Mouse (Mus musculus) kidney, embryonic 16.5 days (tissue): ENCODE measurements around the gene Mtfr1l. TPM values are rescaled to one million over a fixed set of nuclear protein-coding genes. Genes with fewer than 3 reads are reported as not detected.
"Not testable (repeated sequence)": the region's sequence is repeated elsewhere in the genome, so short reads cannot be mapped to it uniquely, and the experiment has no call there.

Experiments used
- ATAC-seq: fragments of 200-750 bp; cut with Nextera tagmentation; 2 replicates; pipeline ENCODE4 v1.8.0; 2017; ENCODE audit warnings: moderate TSS enrichment; ENCODE audit not compliant: low FRiP score, low TSS enrichment
- H3K27ac ChIP-seq: fragments of 300-500 bp; sonication (generic); 2 replicates; pipeline ENCODE4 v1.5.1; 2014; ENCODE audit warnings: low read length
- H3K27me3 ChIP-seq: fragments of 300-500 bp; sonication (generic); 2 replicates; pipeline ENCODE4 v1.6.1; 2014; ENCODE audit warnings: low read length, control low read depth, mixed read lengths; ENCODE audit not compliant: insufficient read depth
- H3K36me3 ChIP-seq: fragments of 300-500 bp; sonication (generic); 2 replicates; pipeline ENCODE4 v1.6.1; 2014; ENCODE audit warnings: low read length, control low read depth, mixed read lengths; ENCODE audit not compliant: insufficient read depth
- H3K4me1 ChIP-seq: fragments of 300-500 bp; sonication (generic); 2 replicates; pipeline ENCODE4 v1.6.1; 2014; ENCODE audit warnings: low read length, control low read depth, mixed read lengths; ENCODE audit not compliant: insufficient read depth
- H3K4me2 ChIP-seq: fragments of 300-500 bp; sonication (generic); replicated peaks from 2 replicates; pipeline ENCODE4 v1.6.1; 2014; ENCODE audit warnings: low read depth, low read length
- H3K4me3 ChIP-seq: fragments of 300-500 bp; sonication (generic); 2 replicates; pipeline ENCODE4 v1.5.1; 2014; ENCODE audit warnings: mild to moderate bottlenecking, low read length
- H3K9ac ChIP-seq: fragments of 300-500 bp; sonication (generic); replicated peaks from 2 replicates; pipeline ENCODE4 v1.6.1; 2014; ENCODE audit warnings: low read length
- H3K9me3 ChIP-seq: fragments of 300-500 bp; sonication (generic); 2 replicates; pipeline ENCODE4 v1.6.1; 2016; ENCODE audit warnings: low read length, control low read depth
- WGBS: fragments of 180-500 bp; shearing (Covaris S2); extraction: QIAGEN DNeasy Blood & Tissue Kit; methylation state at CpG from one replicate; pipeline ENCODE4 v1.1.7; 2014; 5-methylcytosine and 5-hydroxymethylcytosine counted together
- polyA plus RNA-seq: library from polyadenylated mRNA; unstranded; fragments of >200 nt; fragmentation: Nextera tagmentation; extraction: Ambion mirVana; gene quantifications from 2 replicates; pipeline ENCODE4 v1.2.1, GENCODE M21; 2015

Mtfr1l gene
- polyA plus RNA-seq, 1 experiment from 2014 or later, result 127 TPM

DNA sequence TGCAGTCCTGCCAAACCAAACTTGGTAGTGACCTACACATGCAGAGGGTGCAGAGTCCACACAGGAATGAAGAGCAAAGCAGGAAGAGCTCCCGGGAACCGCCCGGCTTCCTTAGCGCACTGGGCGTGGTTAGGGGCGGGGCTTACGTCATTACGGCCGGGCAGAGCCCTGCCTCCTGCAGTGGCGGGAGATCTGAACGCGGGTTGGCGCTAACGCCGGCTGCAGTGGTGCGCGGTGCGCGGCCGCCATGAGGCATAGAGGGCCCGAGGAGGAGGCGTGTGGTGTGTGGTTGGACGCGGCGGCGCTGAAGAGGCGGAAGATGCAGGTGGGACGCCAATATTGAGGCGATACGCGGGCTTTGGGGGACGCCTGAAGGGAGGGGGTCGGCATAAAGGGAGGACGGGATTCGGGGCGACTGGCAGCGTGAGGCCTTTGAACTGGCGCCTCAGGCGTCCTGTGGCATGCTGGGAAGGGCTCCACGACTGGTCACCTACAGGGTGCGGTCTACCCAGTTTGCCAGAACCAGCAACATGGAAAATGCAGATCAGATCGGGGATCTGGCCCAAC is 24.3 kb downstream of the Mtfr1l start, which contains the start of gene Aunip:
Gene Aunip, plus strand, starts transcription at position 155 of the 567 bp plus-strand sequence.
- WGBS, result 0% methylated on average over 42 of the region's 42 CpGs
- H3K9ac ChIP-seq, result peak within 1 kb of the TSS; percentile 69

DNA sequence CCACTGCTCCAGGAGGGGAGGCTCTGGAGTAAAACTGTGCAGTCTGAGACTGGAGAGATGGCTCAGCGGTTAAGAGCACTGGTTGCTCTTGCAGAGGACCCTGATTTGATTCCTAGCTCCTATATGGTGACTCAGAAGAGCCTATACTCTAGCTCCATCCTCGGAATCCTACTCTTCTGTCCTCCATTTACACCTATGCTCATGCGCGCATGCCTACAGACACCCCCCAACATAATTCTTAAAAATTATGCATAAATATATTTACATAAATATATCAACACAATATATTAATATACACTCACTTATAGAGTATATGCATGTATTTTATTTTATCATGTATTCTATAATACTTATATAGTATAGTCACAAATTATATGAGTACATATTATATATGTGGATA is 24.8 kb downstream of the Mtfr1l start:
- H3K4me1 ChIP-seq, result peaks cover 7% of the 10 kb centered on the region
- peak overlapping the region; percentile 72; the same call in 1 of the 2 replicates for H3K4me3 ChIP-seq
- no peaks in the 10 kb centered on the region for H3K36me3 ChIP-seq
- H3K27ac ChIP-seq, result no peak overlapping the region
- H3K27me3 ChIP-seq, result no peaks in the 10 kb centered on the region
- H3K9ac ChIP-seq, result no peak overlapping the region
- peak overlapping the region; percentile 91 for H3K4me2 ChIP-seq
- 75% methylated on average over 4 of the region's 4 CpGs for WGBS
- no peak for ATAC-seq
- no peaks in the 10 kb centered on the region for H3K9me3 ChIP-seq

More for the DNA sequence above, 24.3 kb downstream of the Mtfr1l start, which contains the start of gene Aunip:
- Histone ChIP-seq H3K4me3 (peak within 1 kb of the TSS; percentile 72), H3K9me3 (no peaks in the 10 kb centered on the region), H3K4me2 (peak within 1 kb of the TSS; percentile 91), H3K27ac (0 out of 2 replicates have a peak within 1 kb of the TSS, but pooled peaks have one; percentile 10), H3K36me3 (no peaks in the 10 kb centered on the region), H3K4me1 (peaks cover 7% of the 10 kb centered on the region), H3K27me3 (no peaks in the 10 kb centered on the region)
- peak; percentile 94 for ATAC-seq

DNA sequence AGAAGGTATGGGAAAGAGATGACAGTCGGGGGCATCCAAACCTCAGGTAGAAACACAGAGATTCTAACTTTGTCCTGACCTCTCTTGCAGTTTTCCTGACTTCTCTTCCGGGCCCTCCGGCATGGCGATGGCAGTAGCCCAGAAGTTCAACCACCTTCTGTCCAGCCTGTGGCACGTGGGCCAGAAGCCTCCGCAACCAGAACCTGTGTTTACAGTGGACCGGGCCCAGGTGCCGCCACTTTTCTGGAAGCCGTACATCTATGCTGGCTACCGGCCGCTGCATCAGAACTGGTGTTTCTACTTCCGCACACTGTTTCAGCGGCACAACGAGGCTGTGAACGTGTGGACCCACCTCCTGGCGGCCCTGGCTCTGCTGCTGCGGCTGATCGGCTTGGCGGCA is 28.5 kb downstream of the Mtfr1l start:
- H3K9me3 ChIP-seq, result no peaks in the 10 kb centered on the region
- H3K27ac ChIP-seq, result no peak overlapping the region
- peaks cover 5% of the 10 kb centered on the region for H3K4me1 ChIP-seq
- H3K36me3 ChIP-seq, result no peaks in the 10 kb centered on the region
- H3K27me3 ChIP-seq, result no peaks in the 10 kb centered on the region
- no peak for ATAC-seq
- H3K4me2 ChIP-seq, result no peak overlapping the region
- 85% methylated on average over 19 of the region's 19 CpGs for WGBS
- no peak overlapping the region for H3K9ac ChIP-seq
- H3K4me3 ChIP-seq, result no peak overlapping the region

DNA sequence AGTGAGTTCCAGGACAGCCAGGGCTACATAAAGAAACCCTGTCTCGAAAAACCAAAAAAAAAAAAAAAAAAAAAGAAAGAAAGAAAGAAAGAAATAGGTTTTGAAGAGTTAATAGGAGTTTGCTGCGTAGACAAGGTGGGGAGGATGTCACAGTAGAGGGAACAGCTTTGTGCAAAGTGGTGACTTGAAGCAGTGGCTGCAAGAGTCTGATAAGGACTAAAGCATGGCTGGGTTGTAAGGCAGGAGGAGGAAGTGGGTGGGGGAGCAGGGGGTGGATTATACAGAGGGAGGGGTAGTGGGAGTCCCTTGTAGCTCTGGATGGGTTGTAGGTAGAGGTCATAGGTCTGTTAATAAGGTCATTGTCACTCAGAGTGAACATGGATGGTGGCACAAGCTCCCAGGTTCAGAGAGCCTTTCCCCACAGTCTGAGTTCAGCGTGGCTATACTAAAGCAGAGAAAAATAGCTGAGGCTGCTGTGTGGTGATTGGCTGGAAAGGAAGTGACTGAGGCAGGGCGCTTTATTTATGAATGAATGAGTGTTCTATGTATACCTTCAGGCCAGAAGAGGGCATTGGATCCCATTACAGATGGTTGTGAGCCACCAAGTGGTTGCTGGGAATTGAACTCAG is 29.1 kb downstream of the Mtfr1l start:
- H3K36me3 ChIP-seq, result no peaks in the 10 kb centered on the region
- WGBS, result 78% methylated on average over 3 of the region's 4 CpGs
- no peaks in the 10 kb centered on the region for H3K9me3 ChIP-seq
- no peak overlapping the region for H3K4me2 ChIP-seq
- no peaks in the 10 kb centered on the region for H3K27me3 ChIP-seq
- ATAC-seq, result no peak
- H3K4me3 ChIP-seq, result no peak overlapping the region
- H3K9ac ChIP-seq, result no peak overlapping the region
- H3K27ac ChIP-seq, result no peak overlapping the region
- no peaks in the 10 kb centered on the region for H3K4me1 ChIP-seq

DNA sequence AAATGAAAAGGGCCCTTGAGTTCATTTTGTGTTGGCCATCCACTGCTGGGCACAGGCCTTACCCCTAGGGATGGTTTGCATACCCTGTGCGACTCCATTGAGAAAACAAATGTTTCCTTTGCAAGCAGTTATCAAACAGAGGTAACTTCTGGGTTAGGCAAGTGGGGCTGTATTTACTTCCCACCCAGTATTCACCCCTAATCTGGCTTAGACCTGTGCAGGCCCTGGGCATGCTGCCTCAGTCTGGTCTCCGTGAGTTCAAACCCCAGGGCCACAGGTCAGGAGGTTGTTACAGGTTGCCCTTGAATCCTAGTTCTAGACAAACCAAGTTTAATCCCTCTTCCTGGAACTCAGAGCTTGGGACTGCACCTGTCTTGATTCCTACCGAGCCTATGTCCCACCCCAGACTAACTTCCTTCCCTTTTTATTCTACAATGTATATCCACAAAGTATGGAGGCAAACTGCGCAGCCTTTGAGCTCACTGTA is 29.8 kb downstream of the Mtfr1l start:
- no peaks in the 10 kb centered on the region for H3K4me1 ChIP-seq
- 87% methylated on average over 4 of the region's 4 CpGs for WGBS

DNA sequence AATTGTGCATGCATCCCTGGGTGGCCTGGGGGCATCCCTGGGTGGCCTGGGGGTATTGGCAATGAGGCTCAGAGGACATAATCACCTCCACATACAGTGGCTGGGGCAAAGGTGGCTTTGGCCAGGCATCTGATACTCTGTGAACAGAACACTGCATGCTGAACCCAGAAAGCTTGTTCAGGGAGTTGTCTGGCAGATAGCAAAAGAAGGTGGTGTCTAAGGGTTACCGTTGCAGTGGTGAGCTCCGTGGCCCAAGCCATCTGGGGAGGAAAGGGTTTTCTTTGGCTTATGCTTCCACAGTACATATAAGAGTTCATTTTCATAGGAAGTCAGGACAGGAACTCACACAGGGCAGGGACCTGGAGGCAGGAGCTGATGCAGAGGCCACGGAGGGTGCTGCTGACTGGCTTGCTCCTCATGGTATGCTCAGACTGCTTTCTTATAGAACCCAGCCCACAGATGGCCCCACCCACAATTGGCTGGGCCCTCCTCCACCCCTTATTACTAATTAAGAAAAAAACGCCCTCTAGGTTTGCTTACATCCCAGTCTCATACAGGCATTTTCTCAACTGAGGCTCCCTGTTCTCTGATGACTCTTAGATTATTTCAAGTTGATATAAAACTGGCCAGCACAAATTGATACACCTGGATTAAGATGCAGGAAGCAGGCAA is 31.4 kb downstream of the Mtfr1l start:
- Histone ChIP-seq H3K4me1 (no peaks in the 10 kb centered on the region), H3K4me2 (no peak overlapping the region), H3K27ac (no peak overlapping the region), H3K9ac (no peak overlapping the region), H3K36me3 (no peaks in the 10 kb centered on the region), H3K27me3 (no peaks in the 10 kb centered on the region), H3K4me3 (no peak overlapping the region), H3K9me3 (no peaks in the 10 kb centered on the region)
- 74% methylated on average over 4 of the region's 4 CpGs for WGBS
- no peak for ATAC-seq

More for the DNA sequence above, 29.8 kb downstream of the Mtfr1l start:
- Histone ChIP-seq H3K4me3 (no peak overlapping the region), H3K9me3 (no peaks in the 10 kb centered on the region), H3K4me2 (no peak overlapping the region), H3K9ac (no peak overlapping the region), H3K27me3 (no peaks in the 10 kb centered on the region), H3K27ac (no peak overlapping the region), H3K36me3 (no peaks in the 10 kb centered on the region)
- no peak for ATAC-seq

DNA sequence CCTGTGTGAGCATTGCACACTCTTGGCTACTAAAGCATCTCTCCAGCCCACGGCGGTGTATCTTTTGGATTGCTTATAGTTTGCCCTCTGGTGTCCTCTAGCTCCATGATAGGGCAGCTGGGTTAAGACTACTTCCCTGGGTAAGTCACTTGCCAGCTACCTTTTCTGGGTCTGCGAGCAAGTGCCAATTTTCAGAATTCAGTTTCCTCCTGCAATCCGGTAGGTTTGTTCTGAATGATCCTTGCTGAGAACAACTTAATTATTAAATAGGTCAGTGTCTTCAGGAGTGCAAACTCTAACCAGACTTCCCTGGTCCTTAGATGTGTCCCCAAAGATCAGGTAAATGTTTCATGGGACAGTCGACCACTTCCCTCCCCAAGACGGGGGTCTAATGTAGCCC is 34.1 kb downstream of the Mtfr1l start:
- H3K4me3 ChIP-seq, result no peak overlapping the region
- no peak overlapping the region for H3K27ac ChIP-seq
- H3K9me3 ChIP-seq, result no peaks in the 10 kb centered on the region
- H3K27me3 ChIP-seq, result no peaks in the 10 kb centered on the region
- no peak overlapping the region for H3K9ac ChIP-seq
- WGBS, result 84% methylated on average over 6 of the region's 6 CpGs
- no peak overlapping the region for H3K4me2 ChIP-seq
- H3K36me3 ChIP-seq, result no peaks in the 10 kb centered on the region
- ATAC-seq, result no peak
- peaks cover 13% of the 10 kb centered on the region for H3K4me1 ChIP-seq

DNA sequence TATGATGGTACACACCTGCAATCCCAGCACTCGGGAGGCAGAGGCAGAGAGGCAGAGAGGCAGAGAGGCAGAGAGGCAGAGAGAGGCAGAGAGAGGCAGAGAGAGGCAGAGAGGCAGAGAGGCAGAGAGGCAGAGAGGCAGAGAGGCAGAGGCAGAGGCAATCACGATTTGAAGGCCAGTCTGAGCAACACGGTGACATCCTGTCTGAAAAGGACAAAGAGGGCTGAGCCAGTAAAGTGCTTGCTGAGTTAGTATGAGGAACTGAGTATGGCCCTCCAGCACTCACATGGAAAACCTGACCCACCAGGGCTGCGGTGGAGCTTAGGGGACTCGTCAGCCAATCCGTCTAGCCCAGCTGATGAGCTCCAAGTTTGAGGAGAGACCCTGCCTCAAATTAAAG is 36.2 kb downstream of the Mtfr1l start:
- H3K27ac ChIP-seq, H3K36me3 ChIP-seq, H3K4me2 ChIP-seq, H3K27me3 ChIP-seq, ATAC-seq, H3K4me3 ChIP-seq, H3K9me3 ChIP-seq, H3K9ac ChIP-seq: not testable (repeated sequence)
- H3K4me1 ChIP-seq, result peaks cover 30% of the 10 kb centered on the region
- 86% methylated on average over 6 of the region's 6 CpGs for WGBS

DNA sequence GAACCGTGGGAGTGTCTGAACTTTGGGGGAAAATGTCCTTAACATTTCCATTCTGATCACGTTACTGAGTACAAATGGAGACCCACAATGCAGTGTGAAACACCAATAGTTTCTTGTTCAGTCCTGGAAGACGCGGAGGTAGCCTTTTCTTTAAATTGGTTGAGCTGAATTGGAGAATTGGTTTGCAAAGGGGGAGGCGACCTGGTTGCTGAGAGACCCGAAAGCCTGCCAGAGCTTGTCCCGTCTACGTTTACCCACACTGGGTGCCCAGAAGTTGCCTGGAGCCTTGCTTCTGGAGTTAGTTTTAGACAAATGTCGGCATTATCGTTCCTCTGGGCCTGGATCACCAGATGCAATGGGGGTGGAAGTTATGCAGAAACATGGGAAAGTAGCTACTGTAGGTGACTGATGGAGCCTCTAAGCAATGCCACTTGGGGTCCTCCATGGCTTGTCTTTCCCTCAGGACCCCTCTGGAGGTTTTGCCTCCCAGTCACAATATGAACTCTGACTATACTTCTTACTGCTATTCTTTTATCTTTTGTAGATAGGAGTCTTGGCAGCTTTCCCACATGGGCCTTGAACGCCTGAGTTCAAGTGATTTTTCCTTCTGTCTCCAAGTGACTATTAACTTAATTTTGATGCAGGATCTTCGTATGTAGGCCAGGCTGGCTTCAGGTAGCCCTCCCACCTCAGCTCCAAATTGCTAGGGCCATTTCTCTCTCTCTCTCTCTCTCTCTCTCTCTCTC is 37.0 kb downstream of the Mtfr1l start:
- Histone ChIP-seq H3K27me3 (no peaks in the 10 kb centered on the region), H3K4me3 (no peak overlapping the region), H3K9ac (no peak overlapping the region), H3K27ac (no peak overlapping the region), H3K9me3 (no peaks in the 10 kb centered on the region), H3K4me1 (peaks cover 30% of the 10 kb centered on the region), H3K36me3 (no peaks in the 10 kb centered on the region), H3K4me2 (no peak overlapping the region)
- 79% methylated on average over 12 of the region's 12 CpGs for WGBS
- no peak for ATAC-seq
